Mouse (Mus musculus): Measurements from ENCODE around the gene Ptprf. TPM values are rescaled to one million over a fixed set of nuclear protein-coding genes. Genes with fewer than 3 reads are reported as not detected.

Ptprf gene
- polyA plus RNA-seq, 1 experiment from 2014 or later: 9.8 TPM

- Histone ChIP-seq H3K9me3 (replicated peaks) (no peaks in the 10 kb centered on the region), H3K27me3 (no peaks in the 10 kb centered on the region), H3K4me1 (replicated peaks) (0 out of 2 replicates have a peak, but pooled peaks cover 9% of the 10 kb centered on the region), H3K4me3 (replicated peaks) (no peak overlapping the region), H3K36me3 (replicated peaks) (peaks cover 15% of the 10 kb centered on the region), H3K27ac (replicated peaks) (no peak overlapping the region), H3K9ac (no peak overlapping the region), H3K4me2 (no peak overlapping the region)
- WGBS (ENCODE audit: insufficient replicate concordance): 56% methylated on average over 11 of the region's 11 CpGs
- ATAC-seq (ENCODE audit: insufficient read depth): no peak
Measured at GRCm38 (mm10) chr4:118234711-118235388, 56.4 kb downstream of the Ptprf start.

- Histone ChIP-seq H3K36me3 (replicated peaks) (peaks cover 15% of the 10 kb centered on the region), H3K4me3 (replicated peaks) (no peak overlapping the region), H3K4me1 (replicated peaks) (0 out of 2 replicates have a peak, but pooled peaks cover 9% of the 10 kb centered on the region), H3K27ac (replicated peaks) (no peak overlapping the region), H3K9ac (no peak overlapping the region), H3K9me3 (replicated peaks) (no peaks in the 10 kb centered on the region), H3K27me3 (no peaks in the 10 kb centered on the region), H3K4me2 (no peak overlapping the region)
- ATAC-seq (ENCODE audit: insufficient read depth): no peak
- WGBS (ENCODE audit: insufficient replicate concordance): 50% methylated on average over 2 of the region's 2 CpGs
Measured at GRCm38 (mm10) chr4:118233886-118234285, 57.3 kb downstream of the Ptprf start.

- no peaks in the 10 kb centered on the region for H3K9me3 ChIP-seq (replicated peaks)
- no peaks in the 10 kb centered on the region for H3K27me3 ChIP-seq
- no peak overlapping the region for H3K9ac ChIP-seq
- no peak overlapping the region for H3K4me3 ChIP-seq (replicated peaks)
- 69% methylated on average over 6 of the region's 6 CpGs for WGBS (ENCODE audit: insufficient replicate concordance)
- H3K4me2 ChIP-seq: no peak overlapping the region
- ATAC-seq (ENCODE audit: insufficient read depth): no peak
- 0 out of 2 replicates have a peak, but pooled peaks cover 9% of the 10 kb centered on the region for H3K4me1 ChIP-seq (replicated peaks)
- no peak overlapping the region for H3K27ac ChIP-seq (replicated peaks)
- H3K36me3 ChIP-seq (replicated peaks): peaks cover 8% of the 10 kb centered on the region; the same call in 1 of the 2 replicates
Measured at GRCm38 (mm10) chr4:118231861-118232260, 59.3 kb downstream of the Ptprf start.

GRCm38 (mm10) chr4:118229035-118229770 is 62.0 kb downstream of the Ptprf start:
- H3K9ac ChIP-seq: no peak overlapping the region
- WGBS (ENCODE audit: insufficient replicate concordance): 51% methylated on average over 6 of the region's 6 CpGs
- H3K4me1 ChIP-seq (replicated peaks): 0 out of 2 replicates have a peak, but pooled peaks cover 3% of the 10 kb centered on the region
- H3K4me2 ChIP-seq: no peak overlapping the region
- H3K27me3 ChIP-seq: no peaks in the 10 kb centered on the region
- no peaks in the 10 kb centered on the region for H3K9me3 ChIP-seq (replicated peaks)
- peaks cover 19% of the 10 kb centered on the region; the same call in 1 of the 2 replicates for H3K36me3 ChIP-seq (replicated peaks)
- H3K27ac ChIP-seq (replicated peaks): no peak overlapping the region
- no peak for ATAC-seq (ENCODE audit: insufficient read depth)
- H3K4me3 ChIP-seq (replicated peaks): no peak overlapping the region

GRCm38 (mm10) chr4:118227398-118227797 is 63.8 kb downstream of the Ptprf start:
- H3K27me3 ChIP-seq: no peaks in the 10 kb centered on the region
- no peak overlapping the region for H3K4me2 ChIP-seq
- 59% methylated on average over 12 of the region's 12 CpGs for WGBS (ENCODE audit: insufficient replicate concordance)
- no peaks in the 10 kb centered on the region for H3K4me1 ChIP-seq (replicated peaks)
- H3K36me3 ChIP-seq (replicated peaks): peaks cover 23% of the 10 kb centered on the region; the same call in 1 of the 2 replicates
- no peaks in the 10 kb centered on the region for H3K9me3 ChIP-seq (replicated peaks)
- peak; percentile 58 for ATAC-seq (ENCODE audit: insufficient read depth)
- no peak overlapping the region for H3K27ac ChIP-seq (replicated peaks)
- H3K9ac ChIP-seq: no peak overlapping the region
- H3K4me3 ChIP-seq (replicated peaks): no peak overlapping the region

GRCm38 (mm10) chr4:118221261-118221660 is 69.9 kb downstream of the Ptprf start:
- ATAC-seq (ENCODE audit: insufficient read depth): no peak

GRCm38 (mm10) chr4:118220756-118221155 is 70.4 kb downstream of the Ptprf start:
- H3K9me3 ChIP-seq (replicated peaks): no peaks in the 10 kb centered on the region
- H3K4me3 ChIP-seq (replicated peaks): no peak overlapping the region
- H3K36me3 ChIP-seq (replicated peaks): peaks cover 21% of the 10 kb centered on the region; the same call in 1 of the 2 replicates
- no peak overlapping the region for H3K4me2 ChIP-seq
- H3K9ac ChIP-seq: no peak overlapping the region
- ATAC-seq (ENCODE audit: insufficient read depth): no peak
- no peak overlapping the region for H3K27ac ChIP-seq (replicated peaks)
- peaks cover 5% of the 10 kb centered on the region for H3K4me1 ChIP-seq (replicated peaks)
- no peaks in the 10 kb centered on the region for H3K27me3 ChIP-seq
- 58% methylated on average over 9 of the region's 9 CpGs for WGBS (ENCODE audit: insufficient replicate concordance)

More at GRCm38 (mm10) chr4:118221261-118221660, 69.9 kb downstream of the Ptprf start:
- Histone ChIP-seq H3K36me3 (replicated peaks) (peaks cover 22% of the 10 kb centered on the region; the same call in 1 of the 2 replicates), H3K27ac (replicated peaks) (no peak overlapping the region), H3K4me3 (replicated peaks) (no peak overlapping the region), H3K27me3 (no peaks in the 10 kb centered on the region), H3K9ac (no peak overlapping the region), H3K4me1 (replicated peaks) (peaks cover 5% of the 10 kb centered on the region), H3K4me2 (no peak overlapping the region), H3K9me3 (replicated peaks) (no peaks in the 10 kb centered on the region)
- WGBS (ENCODE audit: insufficient replicate concordance): 32% methylated on average over 7 of the region's 7 CpGs

- peaks cover 11% of the 10 kb centered on the region for H3K36me3 ChIP-seq (replicated peaks)
- 74% methylated on average over 6 of the region's 6 CpGs for WGBS (ENCODE audit: insufficient replicate concordance)
- no peaks in the 10 kb centered on the region for H3K9me3 ChIP-seq (replicated peaks)
- no peak overlapping the region for H3K27ac ChIP-seq (replicated peaks)
- no peak for ATAC-seq (ENCODE audit: insufficient read depth)
- H3K27me3 ChIP-seq: no peaks in the 10 kb centered on the region
- H3K4me3 ChIP-seq (replicated peaks): no peak overlapping the region
- no peak overlapping the region for H3K4me2 ChIP-seq
- peaks cover 5% of the 10 kb centered on the region for H3K4me1 ChIP-seq (replicated peaks)
- H3K9ac ChIP-seq: no peak overlapping the region
Measured at GRCm38 (mm10) chr4:118219487-118219886, 71.7 kb downstream of the Ptprf start.

GRCm38 (mm10) chr4:118218521-118218920 is 72.7 kb downstream of the Ptprf start:
- Histone ChIP-seq H3K4me1 (replicated peaks) (peaks cover 5% of the 10 kb centered on the region), H3K4me3 (replicated peaks) (no peak overlapping the region), H3K9ac (no peak overlapping the region), H3K36me3 (replicated peaks) (peaks cover 14% of the 10 kb centered on the region), H3K4me2 (no peak overlapping the region), H3K27ac (replicated peaks) (no peak overlapping the region), H3K27me3 (no peaks in the 10 kb centered on the region), H3K9me3 (replicated peaks) (no peaks in the 10 kb centered on the region)
- no peak for ATAC-seq (ENCODE audit: insufficient read depth)
- WGBS (ENCODE audit: insufficient replicate concordance): 58% methylated on average over 5 of the region's 5 CpGs

- Histone ChIP-seq H3K4me1 (replicated peaks) (peaks cover 5% of the 10 kb centered on the region), H3K9me3 (replicated peaks) (no peaks in the 10 kb centered on the region), H3K27me3 (no peaks in the 10 kb centered on the region), H3K9ac (no peak overlapping the region), H3K4me3 (replicated peaks) (no peak overlapping the region), H3K27ac (replicated peaks) (no peak overlapping the region), H3K36me3 (replicated peaks) (peaks cover 20% of the 10 kb centered on the region), H3K4me2 (no peak overlapping the region)
- 58% methylated on average over 17 of the region's 17 CpGs for WGBS (ENCODE audit: insufficient replicate concordance)
- peak; percentile 34; the same call in 1 of the 2 replicates for ATAC-seq (ENCODE audit: insufficient read depth)
Measured at GRCm38 (mm10) chr4:118216726-118217595, 74.2 kb downstream of the Ptprf start.
